12 mouse cellular contexts compared by ENCODE assay signal in the genomic region with DNA sequence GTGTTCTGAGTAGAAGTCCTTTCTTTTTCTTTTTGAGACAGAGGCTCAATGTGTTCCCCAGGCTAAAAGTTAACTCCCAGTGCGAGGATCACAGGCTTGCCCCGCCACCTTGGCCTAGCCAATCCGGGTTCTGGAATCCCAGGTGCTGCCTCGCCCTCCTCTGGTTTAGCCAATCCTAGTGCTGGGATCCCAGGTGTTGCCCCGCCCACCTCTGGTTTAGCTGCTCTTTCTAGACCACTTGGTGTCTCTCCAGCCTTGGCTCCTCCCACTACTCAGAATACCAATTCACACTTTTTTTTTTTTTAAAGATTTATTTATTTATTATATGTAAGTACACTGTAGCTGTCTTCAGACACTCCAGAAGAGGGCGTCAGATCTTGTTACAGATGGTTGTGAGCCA. TPM values are rescaled to one million over a fixed set of nuclear protein-coding genes. Genes with fewer than 3 reads are reported as not detected.
A peak's percentile ranks its signal among the peaks of the same experiment; 100 is the strongest.
DNase-seq lines count a peak whose midpoint lies in the region; ATAC-seq and TF ChIP-seq lines count a peak whose summit lies in the region.
"Had no signal": no experiment of that assay in that cellular context is flagged by ENCODE, and none has a peak within 500 bp of the region (broad histone marks: within the 10 kb centered on the region; RNA-seq: fewer than 3 reads in every experiment).

No protein-coding gene starts in this region.

- H3K4me1 ChIP-seq in hindbrain, embryonic 13.5 days (replicated peaks), result peaks cover 21% of the 10 kb centered on the region
- peaks cover 25% of the 10 kb centered on the region for H3K4me1 ChIP-seq in hindbrain, embryonic 10.5 days (replicated peaks)
- peaks cover 21% of the 10 kb centered on the region for H3K4me1 ChIP-seq in E14TG2a.4 (replicated peaks; ENCODE audit: low read depth, low read length)
- H3K4me1 ChIP-seq in midbrain, embryonic 15.5 days, result peaks cover 20% of the 10 kb centered on the region

- H3K27me3 ChIP-seq in hindbrain, embryonic 13.5 days, result peaks cover 44% of the 10 kb centered on the region
- peaks cover 68% of the 10 kb centered on the region for H3K27me3 ChIP-seq in hindbrain, embryonic 10.5 days (ENCODE audit: insufficient read depth, poor library complexity, severe bottlenecking)
- H3K27me3 ChIP-seq in E14TG2a.4 (ENCODE audit: insufficient read depth, low read length), result peaks cover 71% of the 10 kb centered on the region
- peaks cover 31% of the 10 kb centered on the region for H3K27me3 ChIP-seq in midbrain, embryonic 15.5 days (replicated peaks)

- no peak overlapping the region for H3K4me3 ChIP-seq in hindbrain, embryonic 13.5 days
- H3K4me3 ChIP-seq in hindbrain, embryonic 10.5 days, result no peak overlapping the region
- 0 out of 2 replicates have a peak overlapping the region, but pooled peaks have one; percentile 26 for H3K4me3 ChIP-seq in E14TG2a.4 (replicated peaks; ENCODE audit: low read length)
- H3K4me3 ChIP-seq in midbrain, embryonic 15.5 days, result 0 out of 2 replicates have a peak overlapping the region, but pooled peaks have one; percentile 4
- H3K4me3 ChIP-seq: heart, embryonic 12.5 days; neural tube, embryonic 12.5 days had no signal

- 0 out of 2 replicates have a peak overlapping the region, but pooled peaks have one; percentile 6 for H3K4me2 ChIP-seq in hindbrain, embryonic 13.5 days
- peak overlapping the region; percentile 32 for H3K4me2 ChIP-seq in midbrain, embryonic 15.5 days
- H3K4me2 ChIP-seq: heart, embryonic 12.5 days had no signal

- no peak for ATAC-seq in hindbrain, embryonic 13.5 days (ENCODE audit: low FRiP score)
- no peak for ATAC-seq in midbrain, embryonic 15.5 days (replicated peaks)
- ATAC-seq: intestine, embryonic 16.5 days had no signal

- H3K9ac ChIP-seq in hindbrain, embryonic 13.5 days, result no peak overlapping the region
- H3K9ac ChIP-seq in midbrain, embryonic 15.5 days, result no peak overlapping the region
- H3K9ac ChIP-seq: heart, embryonic 12.5 days; neural tube, embryonic 12.5 days had no signal

- intact Hi-C loops in left cerebral cortex, postnatal 36 days (cut with DNase I), result no loop called here

- whole genome bisulfite sequencing in hindbrain, embryonic 13.5 days, result 43% methylated on average over 6 of the region's 6 CpGs
- 42% methylated on average over 6 of the region's 6 CpGs for WGBS in hindbrain, embryonic 10.5 days
- 55% methylated on average over 6 of the region's 6 CpGs for WGBS in midbrain, embryonic 15.5 days

- H3K36me3 ChIP-seq in hindbrain, embryonic 13.5 days, result no peaks in the 10 kb centered on the region
- no peaks in the 10 kb centered on the region for H3K36me3 ChIP-seq in hindbrain, embryonic 10.5 days
- no peaks in the 10 kb centered on the region for H3K36me3 ChIP-seq in E14TG2a.4 (ENCODE audit: insufficient read depth, low read length)
- no peaks in the 10 kb centered on the region for H3K36me3 ChIP-seq in midbrain, embryonic 15.5 days (replicated peaks)
- H3K36me3 ChIP-seq: heart, embryonic 12.5 days; neural tube, embryonic 12.5 days had no signal

- no peaks in the 10 kb centered on the region for H3K9me3 ChIP-seq in hindbrain, embryonic 13.5 days
- no peaks in the 10 kb centered on the region for H3K9me3 ChIP-seq in hindbrain, embryonic 10.5 days
- H3K9me3 ChIP-seq in E14TG2a.4 (ENCODE audit: low read length), result no peaks in the 10 kb centered on the region
- H3K9me3 ChIP-seq in midbrain, embryonic 15.5 days, result no peaks in the 10 kb centered on the region
- H3K9me3 ChIP-seq: heart, embryonic 12.5 days; neural tube, embryonic 12.5 days had no signal

- TF ChIP-seq CTCF in E14TG2a.4 (conservative IDR thresholded peaks at IDR 0.05; ENCODE audit: low read length), result no peak

- no peak overlapping the region for H3K27ac ChIP-seq in hindbrain, embryonic 13.5 days
- H3K27ac ChIP-seq in hindbrain, embryonic 10.5 days, result no peak overlapping the region
- H3K27ac ChIP-seq in midbrain, embryonic 15.5 days, result no peak overlapping the region
- H3K27ac ChIP-seq: neural tube, embryonic 12.5 days had no signal

- no peak for DNase-seq in hindbrain, embryonic 10.5 days (ENCODE audit: low spot score)
- DNase-seq in kidney, adult 8-10 months, result peak; percentile 73 to 75
- no peak for DNase-seq in layer of hippocampus, adult 18-20 months (ENCODE audit: low spot score in 2 of 2)
- no peak for DNase-seq in left cerebral cortex, postnatal 36 days (ENCODE audit: low spot score in 2 of 2)
- DNase-seq in adrenal gland, postnatal 36 days, result no peak
- DNase-seq: lung, postnatal 36 days had no signal

RNA-seq across cellular contexts. Expression of gene Irf8, which starts 4.1 kb away (rescaled TPM):
- 4.2 and 5.9 TPM in 2 replicates for polyA plus RNA-seq in hindbrain, embryonic 13.5 days (2015; fragmentation: Nextera tagmentation; extraction: Ambion mirVana)
- 5.4 and 6.3 TPM in 2 replicates for polyA plus RNA-seq in hindbrain, embryonic 10.5 days (2016; fragmentation: Nextera tagmentation; extraction: Ambion mirVana)
- 3.7 and 4.0 TPM in 2 replicates for polyA plus RNA-seq in midbrain, embryonic 15.5 days (2015; fragmentation: Nextera tagmentation; extraction: Ambion mirVana)
- total RNA-seq in layer of hippocampus, adult 18-20 months (2021), result 1 to 10 TPM; 3.7 to 4.6 TPM
- 1 to 10 TPM; 5.2 to 5.5 TPM for total RNA-seq in left cerebral cortex, postnatal 36 days (2021)
- 10 to 100 TPM in 1 of 2 experiments, 1 to 10 TPM in 1; 9.8 to 44.7 TPM for total RNA-seq in adrenal gland, postnatal 36 days (2021)

Comparison
In these comparisons a context has a peak if more than half of its experiments do, and no peak if none do; other contexts are left out.
1. H3K4me3 ChIP-seq: peak in E14TG2a.4 (single experiment) and midbrain, embryonic 15.5 days (single experiment); none in hindbrain, embryonic 13.5 days (single experiment) and hindbrain, embryonic 10.5 days (single experiment).
2. DNase-seq: peak in kidney, adult 8-10 months (2 of 2); none in hindbrain, embryonic 10.5 days (single experiment), layer of hippocampus, adult 18-20 months (0 of 2), left cerebral cortex, postnatal 36 days (0 of 2) and adrenal gland, postnatal 36 days (0 of 2).